Mouse (Mus musculus): ENCODE measurements around the gene Rab30. TPM values are rescaled to one million over a fixed set of nuclear protein-coding genes. Genes with fewer than 3 reads are reported as not detected.
"Not testable (repeated sequence)": the region's sequence is repeated elsewhere in the genome, so short reads cannot be mapped to it uniquely, and the experiment has no call there.

Gene Rab30
- polyA plus RNA-seq, 1 experiment from 2014 or later: 25.5 TPM

GRCm38 (mm10) chr7:92765426-92765825, 24.0 kb downstream of the Rab30 start:
- H3K4me3 ChIP-seq (ENCODE audit: low read depth, low read length): no peak overlapping the region
- 85% methylated on average over 9 of the region's 9 CpGs for WGBS
- H3K4me2 ChIP-seq (ENCODE audit: low read depth): no peak overlapping the region
- DNase-seq (ENCODE audit: low spot score) (no peak), ATAC-seq (ENCODE audit: insufficient read depth, low FRiP score, low TSS enrichment) (no peak)
- H3K36me3 ChIP-seq (ENCODE audit: control insufficient read depth, insufficient read depth, low read length): no peaks in the 10 kb centered on the region
- no peaks in the 10 kb centered on the region for H3K4me1 ChIP-seq (ENCODE audit: control insufficient read depth, insufficient read depth, low read length)
- no peak overlapping the region for H3K27ac ChIP-seq (ENCODE audit: low read depth, low read length)
- no peak overlapping the region for H3K9ac ChIP-seq (ENCODE audit: low read length)
- no peaks in the 10 kb centered on the region for H3K27me3 ChIP-seq (ENCODE audit: control insufficient read depth, insufficient read depth, low read length)
- no peaks in the 10 kb centered on the region for H3K9me3 ChIP-seq (ENCODE audit: control insufficient read depth, low read length)

GRCm38 (mm10) chr7:92766096-92767090, 25.0 kb downstream of the Rab30 start:
- DNase-seq (ENCODE audit: low spot score) (no peak), ATAC-seq (ENCODE audit: insufficient read depth, low FRiP score, low TSS enrichment) (no peak)
- Histone ChIP-seq H3K4me1 (ENCODE audit: control insufficient read depth, insufficient read depth, low read length) (no peaks in the 10 kb centered on the region), H3K9ac (ENCODE audit: low read length) (no peak overlapping the region), H3K27me3 (ENCODE audit: control insufficient read depth, insufficient read depth, low read length) (no peaks in the 10 kb centered on the region), H3K4me3 (ENCODE audit: low read depth, low read length) (no peak overlapping the region), H3K4me2 (ENCODE audit: low read depth) (no peak overlapping the region), H3K36me3 (ENCODE audit: control insufficient read depth, insufficient read depth, low read length) (no peaks in the 10 kb centered on the region), H3K9me3 (ENCODE audit: control insufficient read depth, low read length) (no peaks in the 10 kb centered on the region), H3K27ac (ENCODE audit: low read depth, low read length) (no peak overlapping the region)
- WGBS: 71% methylated on average over 9 of the region's 9 CpGs

GRCm38 (mm10) chr7:92768116-92768515, 26.7 kb downstream of the Rab30 start:
- not testable (repeated sequence) for H3K36me3 ChIP-seq (ENCODE audit: control insufficient read depth, insufficient read depth, low read length); DNase-seq (ENCODE audit: low spot score); H3K9me3 ChIP-seq (ENCODE audit: control insufficient read depth, low read length); H3K9ac ChIP-seq (ENCODE audit: low read length); H3K4me1 ChIP-seq (ENCODE audit: control insufficient read depth, insufficient read depth, low read length); H3K4me3 ChIP-seq (ENCODE audit: low read depth, low read length); ATAC-seq (ENCODE audit: insufficient read depth, low FRiP score, low TSS enrichment); H3K27me3 ChIP-seq (ENCODE audit: control insufficient read depth, insufficient read depth, low read length); H3K27ac ChIP-seq (ENCODE audit: low read depth, low read length); H3K4me2 ChIP-seq (ENCODE audit: low read depth)
- WGBS: 92% methylated on average over 12 of the region's 12 CpGs

GRCm38 (mm10) chr7:92768859-92769258, 27.5 kb downstream of the Rab30 start:
- H3K4me3 ChIP-seq (ENCODE audit: low read depth, low read length): no peak overlapping the region
- DNase-seq (ENCODE audit: low spot score): no peak
- no peak overlapping the region for H3K27ac ChIP-seq (ENCODE audit: low read depth, low read length)
- no peak overlapping the region for H3K4me2 ChIP-seq (ENCODE audit: low read depth)
- no peak overlapping the region for H3K9ac ChIP-seq (ENCODE audit: low read length)
- H3K36me3 ChIP-seq (ENCODE audit: control insufficient read depth, insufficient read depth, low read length): no peaks in the 10 kb centered on the region
- H3K27me3 ChIP-seq (ENCODE audit: control insufficient read depth, insufficient read depth, low read length): no peaks in the 10 kb centered on the region
- no peaks in the 10 kb centered on the region for H3K9me3 ChIP-seq (ENCODE audit: control insufficient read depth, low read length)
- 68% methylated on average over 7 of the region's 7 CpGs for WGBS
- H3K4me1 ChIP-seq (ENCODE audit: control insufficient read depth, insufficient read depth, low read length): no peaks in the 10 kb centered on the region
- no peak for ATAC-seq (ENCODE audit: insufficient read depth, low FRiP score, low TSS enrichment)

GRCm38 (mm10) chr7:92773006-92773405, 31.6 kb downstream of the Rab30 start:
- ATAC-seq (ENCODE audit: insufficient read depth, low FRiP score, low TSS enrichment) (no peak), DNase-seq (ENCODE audit: low spot score) (no peak)
- no peak overlapping the region for H3K9ac ChIP-seq (ENCODE audit: low read length)
- H3K36me3 ChIP-seq (ENCODE audit: control insufficient read depth, insufficient read depth, low read length): no peaks in the 10 kb centered on the region
- H3K9me3 ChIP-seq (ENCODE audit: control insufficient read depth, low read length): no peaks in the 10 kb centered on the region
- H3K4me1 ChIP-seq (ENCODE audit: control insufficient read depth, insufficient read depth, low read length): no peaks in the 10 kb centered on the region
- no peak overlapping the region for H3K27ac ChIP-seq (ENCODE audit: low read depth, low read length)
- WGBS: 91% methylated on average over 3 of the region's 3 CpGs
- no peak overlapping the region for H3K4me3 ChIP-seq (ENCODE audit: low read depth, low read length)
- H3K4me2 ChIP-seq (ENCODE audit: low read depth): no peak overlapping the region
- H3K27me3 ChIP-seq (ENCODE audit: control insufficient read depth, insufficient read depth, low read length): no peaks in the 10 kb centered on the region

- Histone ChIP-seq H3K4me2 (ENCODE audit: low read depth) (no peak overlapping the region), H3K9me3 (ENCODE audit: control insufficient read depth, low read length) (no peaks in the 10 kb centered on the region), H3K27ac (ENCODE audit: low read depth, low read length) (no peak overlapping the region), H3K4me1 (ENCODE audit: control insufficient read depth, insufficient read depth, low read length) (no peaks in the 10 kb centered on the region), H3K36me3 (ENCODE audit: control insufficient read depth, insufficient read depth, low read length) (no peaks in the 10 kb centered on the region), H3K9ac (ENCODE audit: low read length) (no peak overlapping the region), H3K27me3 (ENCODE audit: control insufficient read depth, insufficient read depth, low read length) (no peaks in the 10 kb centered on the region), H3K4me3 (ENCODE audit: low read depth, low read length) (no peak overlapping the region)
- no peak for ATAC-seq (ENCODE audit: insufficient read depth, low FRiP score, low TSS enrichment)
- 93% methylated on average over 3 of the region's 3 CpGs for WGBS
- no peak for DNase-seq (ENCODE audit: low spot score)
Observed at GRCm38 (mm10) chr7:92773596-92773995, 32.2 kb downstream of the Rab30 start.

- DNase-seq (ENCODE audit: low spot score): no peak
- H3K9me3 ChIP-seq (ENCODE audit: control insufficient read depth, low read length): no peaks in the 10 kb centered on the region
- WGBS: 92% methylated on average over 5 of the region's 5 CpGs
Observed at GRCm38 (mm10) chr7:92774741-92775140, 33.3 kb downstream of the Rab30 start.

GRCm38 (mm10) chr7:92775703-92776102, 34.3 kb downstream of the Rab30 start:
- Histone ChIP-seq H3K4me2 (ENCODE audit: low read depth) (no peak overlapping the region), H3K9ac (ENCODE audit: low read length) (no peak overlapping the region), H3K4me1 (ENCODE audit: control insufficient read depth, insufficient read depth, low read length) (no peaks in the 10 kb centered on the region), H3K36me3 (ENCODE audit: control insufficient read depth, insufficient read depth, low read length) (no peaks in the 10 kb centered on the region), H3K9me3 (ENCODE audit: control insufficient read depth, low read length) (no peaks in the 10 kb centered on the region), H3K27ac (ENCODE audit: low read depth, low read length) (no peak overlapping the region), H3K27me3 (ENCODE audit: control insufficient read depth, insufficient read depth, low read length) (no peaks in the 10 kb centered on the region), H3K4me3 (ENCODE audit: low read depth, low read length) (no peak overlapping the region)
- 44% methylated on average over 2 of the region's 2 CpGs for WGBS
- ATAC-seq (ENCODE audit: insufficient read depth, low FRiP score, low TSS enrichment): no peak
- DNase-seq (ENCODE audit: low spot score): no peak

More at GRCm38 (mm10) chr7:92774741-92775140, 33.3 kb downstream of the Rab30 start:
- H3K4me1 ChIP-seq (ENCODE audit: control insufficient read depth, insufficient read depth, low read length): no peaks in the 10 kb centered on the region
- H3K4me2 ChIP-seq (ENCODE audit: low read depth): no peak overlapping the region
- H3K4me3 ChIP-seq (ENCODE audit: low read depth, low read length): no peak overlapping the region
- H3K9ac ChIP-seq (ENCODE audit: low read length): no peak overlapping the region
- H3K36me3 ChIP-seq (ENCODE audit: control insufficient read depth, insufficient read depth, low read length): no peaks in the 10 kb centered on the region
- no peaks in the 10 kb centered on the region for H3K27me3 ChIP-seq (ENCODE audit: control insufficient read depth, insufficient read depth, low read length)
- no peak for ATAC-seq (ENCODE audit: insufficient read depth, low FRiP score, low TSS enrichment)
- no peak overlapping the region for H3K27ac ChIP-seq (ENCODE audit: low read depth, low read length)

- 0 out of 2 replicates have a peak overlapping the region, but pooled peaks have one; percentile 17 for H3K27ac ChIP-seq (ENCODE audit: low read depth, low read length)
- WGBS: 64% methylated on average over 4 of the region's 4 CpGs
- no peaks in the 10 kb centered on the region for H3K36me3 ChIP-seq (ENCODE audit: control insufficient read depth, insufficient read depth, low read length)
- H3K27me3 ChIP-seq (ENCODE audit: control insufficient read depth, insufficient read depth, low read length): no peaks in the 10 kb centered on the region
- H3K4me1 ChIP-seq (ENCODE audit: control insufficient read depth, insufficient read depth, low read length): no peaks in the 10 kb centered on the region
- H3K9ac ChIP-seq (ENCODE audit: low read length): no peak overlapping the region
- H3K4me3 ChIP-seq (ENCODE audit: low read depth, low read length): no peak overlapping the region
- no peak for ATAC-seq (ENCODE audit: insufficient read depth, low FRiP score, low TSS enrichment)
- DNase-seq (ENCODE audit: low spot score): no peak
- H3K4me2 ChIP-seq (ENCODE audit: low read depth): no peak overlapping the region
- H3K9me3 ChIP-seq (ENCODE audit: control insufficient read depth, low read length): no peaks in the 10 kb centered on the region
Observed at GRCm38 (mm10) chr7:92776647-92777046, 35.2 kb downstream of the Rab30 start.

All from neural tube, embryonic 11.5 days (tissue).